Comparison of ENCODE assay signal across 22 mouse cellular contexts in the genomic region with DNA sequence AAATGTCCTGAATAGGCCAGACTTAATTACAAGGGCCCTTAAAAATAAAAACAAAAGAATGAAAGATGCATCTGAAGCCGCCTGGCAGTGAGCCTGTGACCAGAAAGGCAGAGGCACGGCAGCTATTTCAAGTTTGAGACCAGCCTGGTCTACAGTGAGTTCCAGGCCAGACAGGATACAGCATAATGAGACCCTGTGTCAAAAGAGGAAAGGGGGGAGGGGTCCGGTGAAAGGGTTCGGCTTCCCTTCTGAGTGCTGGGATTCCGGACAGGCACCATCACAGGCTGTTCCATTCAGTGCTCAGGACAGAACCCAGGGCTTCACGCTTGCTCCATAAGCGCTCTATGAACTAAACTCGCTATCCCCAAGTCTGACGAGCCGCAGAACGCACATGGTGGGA. TPM values are rescaled to one million over a fixed set of nuclear protein-coding genes. Genes with fewer than 3 reads are reported as not detected.
DNase-seq lines count a peak whose midpoint lies in the region; ATAC-seq and TF ChIP-seq lines count a peak whose summit lies in the region.
"Had no signal": no experiment of that assay in that cellular context is flagged by ENCODE, and none has a peak within 500 bp of the region (broad histone marks: within the 10 kb centered on the region; RNA-seq: fewer than 3 reads in every experiment).

No protein-coding gene starts in this region.

- no peak for DNase-seq in heart, embryonic 10.5 days (ENCODE audit: low spot score)
- DNase-seq in heart, adult 9 months (ENCODE audit: low spot score in 2 of 2) = no peak
- no peak for DNase-seq in kidney, postnatal 0 days (ENCODE audit: low spot score)
- DNase-seq in kidney, adult 11 months = no peak
- DNase-seq in retina, postnatal 1 day = peak; percentile 32
- no peak for DNase-seq in retina, embryonic 14.5 days (ENCODE audit: low spot score)
- no peak for DNase-seq in layer of hippocampus, adult 2 months (ENCODE audit: low spot score in 2 of 2)
- DNase-seq: cerebellum, adult 11-12 months; cerebellum, postnatal 10 days; heart, postnatal 4 days; lung, adult 2 months; thymus, adult 2 months had no signal

- H3K9ac ChIP-seq in kidney, postnatal 0 days (ENCODE audit: low read depth, low read length) = no peak overlapping the region
- H3K9ac ChIP-seq in neural tube, embryonic 15.5 days (replicated peaks) = no peak overlapping the region
- H3K9ac ChIP-seq: intestine, embryonic 15.5 days; limb, embryonic 12.5 days; liver, embryonic 12.5 days; neural tube, embryonic 13.5 days had no signal

- TF ChIP-seq CTCF in kidney, postnatal 0 days (IDR thresholded peaks at IDR 0.05; ENCODE audit: low read depth) = no peak
- no peak for TF ChIP-seq CTCF in layer of hippocampus, adult 2 months (conservative IDR thresholded peaks at IDR 0.05)

- no peaks in the 10 kb centered on the region for H3K9me3 ChIP-seq in heart, embryonic 10.5 days
- no peaks in the 10 kb centered on the region for H3K9me3 ChIP-seq in kidney, postnatal 0 days (replicated peaks; ENCODE audit: low read length)
- H3K9me3 ChIP-seq in neural tube, embryonic 15.5 days (replicated peaks) = no peaks in the 10 kb centered on the region
- H3K9me3 ChIP-seq: intestine, embryonic 15.5 days; limb, embryonic 12.5 days; liver, embryonic 12.5 days; neural tube, embryonic 13.5 days had no signal

- no peaks in the 10 kb centered on the region for H3K36me3 ChIP-seq in heart, embryonic 10.5 days
- H3K36me3 ChIP-seq in kidney, postnatal 0 days (ENCODE audit: insufficient read depth, low read length) = no peaks in the 10 kb centered on the region
- no peaks in the 10 kb centered on the region for H3K36me3 ChIP-seq in neural tube, embryonic 15.5 days
- H3K36me3 ChIP-seq: intestine, embryonic 15.5 days; limb, embryonic 12.5 days; liver, embryonic 12.5 days; neural tube, embryonic 13.5 days had no signal

- H3K4me2 ChIP-seq in kidney, postnatal 0 days (ENCODE audit: low read length) = no peak overlapping the region
- H3K4me2 ChIP-seq in neural tube, embryonic 15.5 days = no peak overlapping the region
- H3K4me2 ChIP-seq: intestine, embryonic 15.5 days; limb, embryonic 12.5 days; liver, embryonic 12.5 days; neural tube, embryonic 13.5 days had no signal

- no peak overlapping the region for H3K4me3 ChIP-seq in heart, embryonic 10.5 days
- no peak overlapping the region for H3K4me3 ChIP-seq in kidney, postnatal 0 days (replicated peaks; ENCODE audit: low read depth, low read length)
- no peak overlapping the region for H3K4me3 ChIP-seq in neural tube, embryonic 15.5 days (replicated peaks)
- no peak overlapping the region for H3K4me3 ChIP-seq in layer of hippocampus, adult 2 months
- H3K4me3 ChIP-seq: intestine, embryonic 15.5 days; limb, embryonic 12.5 days; liver, embryonic 12.5 days; neural tube, embryonic 13.5 days had no signal

- peaks cover 9% of the 10 kb centered on the region; the same call in 1 of the 2 replicates for H3K27me3 ChIP-seq in heart, embryonic 10.5 days (ENCODE audit: insufficient read depth, poor library complexity, severe bottlenecking)
- H3K27me3 ChIP-seq in kidney, postnatal 0 days (ENCODE audit: insufficient read depth, low read length) = no peaks in the 10 kb centered on the region
- H3K27me3 ChIP-seq in neural tube, embryonic 15.5 days (replicated peaks) = peaks cover 8% of the 10 kb centered on the region; the same call in 1 of the 2 replicates
- H3K27me3 ChIP-seq: intestine, embryonic 15.5 days had no signal

- 71% methylated on average over 11 of the region's 11 CpGs for WGBS in heart, embryonic 10.5 days
- WGBS in kidney, postnatal 0 days = 55% methylated on average over 11 of the region's 11 CpGs
- WGBS in neural tube, embryonic 15.5 days = 70% methylated on average over 11 of the region's 11 CpGs

- H3K27ac ChIP-seq in heart, embryonic 10.5 days = 0 out of 2 replicates have a peak overlapping the region, but pooled peaks have one; percentile 36
- H3K27ac ChIP-seq in kidney, postnatal 0 days = 0 out of 2 replicates have a peak overlapping the region, but pooled peaks have one; percentile 19
- no peak overlapping the region for H3K27ac ChIP-seq in neural tube, embryonic 15.5 days (replicated peaks)
- H3K27ac ChIP-seq in layer of hippocampus, adult 2 months = no peak overlapping the region
- H3K27ac ChIP-seq: intestine, embryonic 15.5 days; limb, embryonic 12.5 days; liver, embryonic 12.5 days; neural tube, embryonic 13.5 days had no signal

- H3K4me1 ChIP-seq in heart, embryonic 10.5 days = peaks cover 62% of the 10 kb centered on the region
- H3K4me1 ChIP-seq in kidney, postnatal 0 days (replicated peaks; ENCODE audit: insufficient read depth, low read length) = peaks cover 49% of the 10 kb centered on the region
- H3K4me1 ChIP-seq in neural tube, embryonic 15.5 days = peaks cover 38% of the 10 kb centered on the region

- ATAC-seq in kidney, postnatal 0 days (replicated peaks; ENCODE audit: low FRiP score, low read depth) = no peak
- ATAC-seq in neural tube, embryonic 15.5 days (ENCODE audit: low FRiP score) = no peak
- ATAC-seq: forebrain, embryonic 14.5 days; hindbrain, embryonic 16.5 days; intestine, embryonic 15.5 days; liver, embryonic 12.5 days; midbrain, embryonic 16.5 days had no signal

RNA-seq across cellular contexts. Expression of gene Cdc42ep2, which starts 2.4 kb away (rescaled TPM):
- 5.9 and 7.4 TPM in 2 replicates for polyA plus RNA-seq in heart, embryonic 10.5 days (2016; fragmentation: Nextera tagmentation; extraction: Ambion mirVana)
- polyA plus RNA-seq in kidney, postnatal 0 days (2015; fragmentation: Nextera tagmentation; extraction: Ambion mirVana) = 13.2 and 14.2 TPM in 2 replicates
- 19.3 and 20.9 TPM in 2 replicates for polyA plus RNA-seq in neural tube, embryonic 15.5 days (2015; fragmentation: Nextera tagmentation; extraction: Ambion mirVana)
- 1 to 10 TPM; 3.4 to 3.8 TPM for total RNA-seq in layer of hippocampus, adult 2 months (2021)
- total RNA-seq: granulocyte monocyte progenitor cell, adult 5-6 weeks; megakaryocyte-erythroid progenitor cell, adult 5-6 weeks had no signal

RNA-seq across cellular contexts. Expression of gene Dpf2, which starts 14.2 kb away (rescaled TPM):
- polyA plus RNA-seq in heart, embryonic 10.5 days (2016; fragmentation: Nextera tagmentation; extraction: Ambion mirVana) = 134 and 150 TPM in 2 replicates
- 108 and 109 TPM in 2 replicates for polyA plus RNA-seq in kidney, postnatal 0 days (2015; fragmentation: Nextera tagmentation; extraction: Ambion mirVana)
- polyA plus RNA-seq in neural tube, embryonic 15.5 days (2015; fragmentation: Nextera tagmentation; extraction: Ambion mirVana) = 95.7 and 115 TPM in 2 replicates
- total RNA-seq in layer of hippocampus, adult 2 months (2021) = 10 to 100 TPM; 94.1 to 95.3 TPM

RNA-seq across cellular contexts. Expression of gene Tigd3, which starts 33.1 kb away (rescaled TPM):
- 2.4 and 2.9 TPM in 2 replicates for polyA plus RNA-seq in heart, embryonic 10.5 days (2016; fragmentation: Nextera tagmentation; extraction: Ambion mirVana)
- 2.9 and 3.6 TPM in 2 replicates for polyA plus RNA-seq in kidney, postnatal 0 days (2015; fragmentation: Nextera tagmentation; extraction: Ambion mirVana)
- polyA plus RNA-seq in neural tube, embryonic 15.5 days (2015; fragmentation: Nextera tagmentation; extraction: Ambion mirVana) = 8.9 and 10.0 TPM in 2 replicates
- 1 to 10 TPM; 2.5 to 3.2 TPM for total RNA-seq in layer of hippocampus, adult 2 months (2021)

RNA-seq across cellular contexts. Expression of gene Pola2, which starts 37.0 kb away (rescaled TPM):
- 70.0 and 80.7 TPM in 2 replicates for polyA plus RNA-seq in heart, embryonic 10.5 days (2016; fragmentation: Nextera tagmentation; extraction: Ambion mirVana)
- 39.8 and 40.6 TPM in 2 replicates for polyA plus RNA-seq in kidney, postnatal 0 days (2015; fragmentation: Nextera tagmentation; extraction: Ambion mirVana)
- polyA plus RNA-seq in neural tube, embryonic 15.5 days (2015; fragmentation: Nextera tagmentation; extraction: Ambion mirVana) = 19.9 and 34.3 TPM in 2 replicates
- total RNA-seq in layer of hippocampus, adult 2 months (2021) = 1 to 10 TPM; 6.2 to 6.6 TPM

RNA-seq across cellular contexts. Expression of gene Slc25a45, which starts 49.4 kb away (rescaled TPM):
- polyA plus RNA-seq in heart, embryonic 10.5 days (2016; fragmentation: Nextera tagmentation; extraction: Ambion mirVana) = 2.1 and 2.5 TPM in 2 replicates
- polyA plus RNA-seq in kidney, postnatal 0 days (2015; fragmentation: Nextera tagmentation; extraction: Ambion mirVana) = 19.9 and 24.5 TPM in 2 replicates
- polyA plus RNA-seq in neural tube, embryonic 15.5 days (2015; fragmentation: Nextera tagmentation; extraction: Ambion mirVana) = 2.0 and 3.9 TPM in 2 replicates
- 1 to 10 TPM; 3.5 to 3.6 TPM for total RNA-seq in layer of hippocampus, adult 2 months (2021)

Comparison
In these comparisons a context has a peak if more than half of its experiments do, and no peak if none do; other contexts are left out.
1. H3K27ac ChIP-seq: peak in heart, embryonic 10.5 days (single experiment) and kidney, postnatal 0 days (single experiment); none in neural tube, embryonic 15.5 days (single experiment) and layer of hippocampus, adult 2 months (single experiment).